Mouse (Mus musculus): ENCODE measurements around the gene Gm20532.

Gene Gm20532

DNA sequence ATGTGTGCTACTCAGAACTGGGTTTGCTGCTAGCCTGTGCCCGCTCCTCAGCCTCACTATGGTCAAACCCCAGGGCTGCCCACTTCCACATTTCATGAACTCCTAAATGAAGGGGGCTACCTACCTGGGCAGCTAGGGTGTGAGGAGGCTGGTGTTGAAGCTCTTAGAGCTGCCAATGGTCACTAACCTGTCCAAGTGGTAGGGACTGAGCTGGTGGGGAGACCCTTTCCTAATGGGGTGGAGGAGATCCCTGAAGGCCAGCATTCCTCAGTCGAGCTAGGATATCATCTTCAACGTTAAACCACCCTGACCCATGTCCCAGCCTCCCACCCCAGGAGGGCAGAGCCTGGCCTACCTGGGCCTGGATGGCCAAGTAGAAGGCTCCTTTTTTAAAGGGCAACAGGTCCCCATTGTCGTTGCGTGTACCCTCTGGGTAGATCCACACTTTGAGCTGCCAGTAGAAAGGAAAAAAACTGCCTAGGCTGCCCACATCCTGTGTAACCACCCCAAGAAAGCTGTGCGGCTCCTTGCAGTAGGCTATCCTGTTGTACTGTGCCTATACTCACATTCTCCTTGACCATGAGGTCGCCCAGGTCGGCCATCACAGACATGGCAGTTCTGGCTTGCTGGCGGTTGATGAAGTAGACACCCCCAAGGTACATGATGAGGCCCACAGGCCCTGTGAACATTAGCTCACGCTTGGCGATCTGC lies 9.4 kb downstream of the Gm20532 start:
- no peak for DNase-seq (ENCODE audit: low read depth, low spot score)

DNA sequence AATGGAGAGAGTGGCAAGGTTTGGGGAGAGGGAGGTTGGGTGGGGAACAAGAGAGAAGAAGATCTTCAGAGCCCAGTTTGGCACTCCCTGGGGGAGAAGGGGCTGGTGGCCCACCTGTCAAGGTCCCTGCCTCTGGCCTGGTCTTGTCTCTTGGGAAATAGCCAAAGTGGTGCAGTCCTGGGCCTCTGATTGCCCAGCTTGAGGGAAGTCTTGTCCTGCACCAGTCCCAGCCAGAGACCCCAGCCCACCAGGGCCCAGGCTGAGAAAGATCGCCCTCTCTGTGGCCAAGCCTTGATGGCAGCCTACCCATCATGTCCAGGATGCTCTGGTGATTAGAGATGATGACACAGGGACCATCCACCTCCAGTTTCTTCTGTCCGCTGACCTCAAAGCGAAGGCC lies 10.5 kb downstream of the Gm20532 start:
- no peak for DNase-seq (ENCODE audit: low read depth, low spot score)

DNA sequence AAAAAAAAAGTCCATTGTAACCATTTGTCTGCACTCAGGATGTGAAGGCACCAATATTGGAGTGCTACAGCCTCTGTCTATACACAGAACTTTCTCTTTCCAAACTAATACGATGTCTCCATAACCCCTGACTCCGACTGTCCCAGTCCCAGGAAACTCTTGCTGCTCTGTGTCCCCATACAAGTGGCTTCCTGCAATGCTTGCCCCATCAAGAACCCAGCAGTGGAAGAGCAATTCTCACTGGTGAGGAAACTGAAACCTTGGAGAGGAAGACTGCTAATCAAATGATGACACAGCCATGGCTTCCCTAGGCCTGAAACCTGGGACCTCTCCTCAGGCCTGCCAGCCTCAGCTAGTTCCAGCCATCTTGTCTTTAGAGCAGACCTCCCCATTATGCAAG lies 11.4 kb downstream of the Gm20532 start:
- DNase-seq (ENCODE audit: low read depth, low spot score), result no peak

DNA sequence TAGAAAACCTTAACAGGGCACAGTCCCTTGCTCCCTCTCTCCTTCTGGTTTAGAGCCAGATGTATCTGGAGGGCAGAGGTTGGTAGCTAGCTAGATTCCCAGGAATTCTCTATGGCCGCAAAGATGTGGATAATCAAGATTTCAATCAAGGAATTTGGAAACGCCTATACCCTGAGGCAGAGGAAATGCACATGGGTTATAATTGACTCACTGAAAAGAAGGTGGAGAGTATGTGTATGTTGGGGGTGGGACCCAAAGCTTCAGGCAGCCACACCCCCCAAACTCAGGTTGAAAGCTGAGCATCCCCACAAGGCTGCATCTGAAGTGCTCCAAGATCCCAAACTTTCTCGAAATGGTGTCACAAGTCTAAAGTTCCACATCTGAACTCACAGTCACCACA lies 12.0 kb downstream of the Gm20532 start:
- no peak for DNase-seq (ENCODE audit: low read depth, low spot score)

DNA sequence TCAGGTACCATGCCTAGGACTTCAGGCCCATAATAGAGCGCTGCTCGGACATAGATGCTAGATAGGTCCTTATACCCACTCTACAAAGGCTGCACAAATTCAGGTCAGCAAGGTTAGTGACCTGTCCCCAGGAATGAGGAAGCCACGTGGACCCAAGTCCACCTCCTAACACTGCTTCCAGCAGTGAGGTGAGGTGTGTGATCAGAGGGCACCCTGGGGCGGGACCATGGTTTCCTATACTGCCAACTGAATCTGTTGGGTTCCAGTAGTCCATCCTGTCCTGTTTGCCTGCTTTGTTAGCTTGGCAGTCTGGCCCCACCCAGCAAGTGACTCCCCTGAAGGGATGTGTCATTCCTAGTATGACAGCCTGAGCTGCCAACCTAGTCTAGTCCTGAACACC lies 13.5 kb downstream of the Gm20532 start:
- DNase-seq (ENCODE audit: low read depth, low spot score), result no peak

DNA sequence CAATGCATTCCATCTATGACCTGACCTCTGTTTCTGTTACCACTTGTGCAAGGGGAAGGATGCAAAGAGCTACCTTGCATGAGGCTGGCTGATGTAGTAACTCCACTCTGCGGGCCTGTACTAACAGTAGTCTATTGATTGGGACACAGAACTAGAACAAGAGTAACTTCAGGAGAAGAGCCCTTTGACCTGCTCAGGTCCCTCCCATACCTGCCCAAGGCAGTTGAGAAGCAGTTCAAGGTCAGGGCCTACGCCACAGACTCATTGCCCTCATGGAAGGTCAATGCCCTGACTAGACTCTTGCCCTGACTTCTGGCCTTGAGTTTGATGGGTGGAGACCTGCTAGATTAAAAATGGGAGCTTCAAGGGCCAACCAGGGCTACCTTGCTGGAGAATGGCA lies 14.2 kb downstream of the Gm20532 start:
- no peak for DNase-seq (ENCODE audit: low read depth, low spot score)

DNA sequence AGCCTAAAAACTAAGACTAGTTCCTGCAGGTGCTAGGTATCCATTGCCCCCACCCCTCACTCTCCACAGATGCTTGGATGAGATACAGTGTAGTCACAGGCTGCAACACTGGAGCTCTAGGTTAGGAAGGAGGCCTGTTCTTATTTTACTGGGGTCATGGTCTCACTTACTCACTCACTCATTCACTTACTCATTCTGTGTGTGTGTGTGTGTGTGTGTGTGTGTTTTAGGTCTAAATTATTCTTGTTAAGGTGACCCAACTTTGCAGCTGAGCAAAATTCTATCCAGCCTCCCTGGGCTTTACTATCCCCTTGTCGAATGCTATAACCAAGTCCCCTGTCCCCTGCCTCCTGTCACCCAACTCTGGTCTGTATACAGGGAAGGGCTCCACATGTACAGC lies 15.2 kb downstream of the Gm20532 start:
- no peak for DNase-seq (ENCODE audit: low read depth, low spot score)

DNA sequence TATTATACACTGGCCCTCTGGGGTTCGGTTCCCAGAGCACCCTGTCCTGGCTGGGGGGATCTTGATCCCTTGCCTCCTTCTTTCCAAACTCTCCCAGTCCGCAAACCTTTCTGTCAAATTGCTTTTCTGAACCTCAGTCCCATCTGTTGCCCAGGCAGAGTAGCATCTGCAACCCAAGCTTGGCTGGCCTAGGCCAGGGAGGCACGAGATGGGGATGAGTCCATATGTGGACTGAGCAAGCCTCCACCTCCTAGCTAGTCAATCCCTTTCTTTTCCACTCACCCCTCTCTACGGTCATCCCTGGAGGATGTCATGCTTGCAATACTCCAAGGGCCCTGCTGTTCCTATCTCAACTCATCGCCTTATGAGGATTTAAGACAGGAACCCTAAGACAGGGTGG lies 16.2 kb downstream of the Gm20532 start:
- DNase-seq (ENCODE audit: low read depth, low spot score), result no peak

DNA sequence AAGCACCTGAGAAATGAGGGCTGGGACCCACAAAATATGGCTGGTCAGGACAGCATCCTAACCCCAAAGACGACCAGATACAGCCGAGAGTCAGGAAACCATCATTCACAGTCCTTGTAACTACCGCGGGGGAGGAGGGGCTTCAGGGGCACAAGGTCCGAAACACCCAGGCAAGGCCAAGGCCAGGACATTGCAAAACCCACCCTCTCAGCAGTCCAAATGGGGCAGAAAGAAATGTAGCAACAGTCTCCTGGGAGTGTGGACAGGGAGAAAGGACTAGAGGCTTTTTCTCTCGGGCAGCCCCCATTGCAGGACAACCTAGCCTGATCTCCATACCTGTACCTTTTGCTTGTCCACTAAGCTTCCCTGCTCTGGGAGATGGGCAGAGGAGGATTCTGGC lies 16.7 kb downstream of the Gm20532 start:
- DNase-seq (ENCODE audit: low read depth, low spot score), result no peak

DNA sequence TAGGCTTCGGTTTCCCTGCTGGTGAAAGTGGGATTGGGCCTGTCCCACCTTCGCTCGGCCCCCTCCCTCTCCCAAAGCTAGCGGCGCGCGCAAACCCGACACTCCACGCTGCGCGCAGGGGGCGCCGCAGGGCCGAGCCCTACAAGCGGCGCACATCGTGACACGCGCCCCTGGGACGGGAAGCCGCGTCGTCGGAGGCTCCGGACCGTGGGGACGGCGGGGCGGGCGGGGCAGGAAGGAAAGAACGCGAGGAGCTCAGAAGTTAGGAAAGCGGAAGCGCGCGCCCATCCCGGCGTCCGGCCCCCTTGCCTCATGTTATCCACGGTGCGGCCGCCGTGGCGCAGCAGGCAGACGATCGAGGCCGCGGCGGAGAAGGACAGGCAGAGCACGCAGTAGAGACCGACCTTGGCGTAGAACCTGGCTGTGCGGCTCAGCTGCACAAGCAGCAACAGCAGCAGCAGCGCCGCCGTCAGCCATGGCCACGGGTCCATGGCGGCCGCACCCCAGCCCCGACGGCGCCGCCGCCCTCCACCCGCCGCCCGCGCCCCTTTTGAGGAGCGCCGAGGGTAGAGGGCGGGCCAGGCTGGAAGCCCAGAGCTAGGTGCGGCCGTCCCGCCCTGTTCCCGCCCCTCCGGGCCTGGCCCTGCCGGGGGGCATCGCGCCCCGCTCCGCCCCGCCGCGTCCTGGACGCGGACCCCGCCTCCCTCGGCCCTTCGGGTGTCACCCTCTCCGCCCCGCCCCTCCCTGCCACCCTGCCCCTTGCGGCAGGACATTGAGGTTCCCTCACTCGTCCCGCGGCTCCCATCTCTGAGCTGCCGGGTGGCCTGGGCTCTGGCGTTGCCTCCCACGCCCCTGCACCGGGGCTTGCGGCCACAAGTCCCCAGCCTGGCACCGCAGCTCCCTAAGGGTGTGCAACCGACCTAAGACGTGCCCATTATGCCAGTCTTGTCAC lies 17.6 kb downstream of the Gm20532 start, which contains the start of gene Agpat2:
Gene Agpat2, minus strand, starts transcription at position 698 of the 952 bp plus-strand sequence.
- peak; percentile 63 for DNase-seq (ENCODE audit: low read depth, low spot score)

DNA sequence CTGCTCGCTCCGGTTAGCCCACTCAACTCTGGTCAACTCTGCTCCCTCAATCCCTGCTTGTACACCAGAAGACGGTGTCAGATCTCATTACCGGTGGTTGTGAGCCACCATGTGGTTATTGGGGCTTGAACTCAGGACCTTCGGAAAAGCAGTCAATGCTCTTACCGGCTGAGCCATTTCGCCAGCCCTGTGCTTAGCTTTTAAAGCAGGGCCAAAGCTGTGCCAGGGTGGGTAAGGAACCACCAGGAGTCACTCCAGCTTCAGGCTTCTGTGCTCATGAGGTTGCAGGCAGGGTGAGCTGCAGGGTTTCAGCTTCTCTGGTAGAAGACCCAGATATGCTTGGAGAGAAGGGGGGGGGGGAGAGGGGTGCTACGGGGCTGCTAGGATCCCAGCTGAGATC lies 18.9 kb downstream of the Gm20532 start:
- DNase-seq (ENCODE audit: low read depth, low spot score), result no peak

DNA sequence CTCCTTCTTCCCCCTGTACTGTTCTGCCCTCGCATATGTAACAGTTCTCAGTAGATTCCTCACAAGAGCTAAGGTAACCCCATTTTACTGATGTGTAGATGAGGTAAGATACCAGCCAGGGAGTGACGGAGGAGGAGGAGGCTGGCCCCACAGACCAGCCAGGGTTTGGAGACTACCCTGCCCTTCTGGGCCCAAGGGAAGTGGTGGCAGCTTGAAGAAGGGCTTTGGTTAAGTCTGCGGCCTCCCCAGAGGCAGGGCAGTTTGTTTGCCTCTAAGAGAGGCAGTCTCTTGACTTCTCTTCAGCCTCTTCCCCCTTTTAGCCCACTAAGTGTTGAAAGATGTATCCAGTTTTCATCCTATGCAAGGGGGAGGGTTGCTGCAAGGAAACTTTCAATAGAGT lies 20.1 kb downstream of the Gm20532 start:
- no peak for DNase-seq (ENCODE audit: low read depth, low spot score)

DNA sequence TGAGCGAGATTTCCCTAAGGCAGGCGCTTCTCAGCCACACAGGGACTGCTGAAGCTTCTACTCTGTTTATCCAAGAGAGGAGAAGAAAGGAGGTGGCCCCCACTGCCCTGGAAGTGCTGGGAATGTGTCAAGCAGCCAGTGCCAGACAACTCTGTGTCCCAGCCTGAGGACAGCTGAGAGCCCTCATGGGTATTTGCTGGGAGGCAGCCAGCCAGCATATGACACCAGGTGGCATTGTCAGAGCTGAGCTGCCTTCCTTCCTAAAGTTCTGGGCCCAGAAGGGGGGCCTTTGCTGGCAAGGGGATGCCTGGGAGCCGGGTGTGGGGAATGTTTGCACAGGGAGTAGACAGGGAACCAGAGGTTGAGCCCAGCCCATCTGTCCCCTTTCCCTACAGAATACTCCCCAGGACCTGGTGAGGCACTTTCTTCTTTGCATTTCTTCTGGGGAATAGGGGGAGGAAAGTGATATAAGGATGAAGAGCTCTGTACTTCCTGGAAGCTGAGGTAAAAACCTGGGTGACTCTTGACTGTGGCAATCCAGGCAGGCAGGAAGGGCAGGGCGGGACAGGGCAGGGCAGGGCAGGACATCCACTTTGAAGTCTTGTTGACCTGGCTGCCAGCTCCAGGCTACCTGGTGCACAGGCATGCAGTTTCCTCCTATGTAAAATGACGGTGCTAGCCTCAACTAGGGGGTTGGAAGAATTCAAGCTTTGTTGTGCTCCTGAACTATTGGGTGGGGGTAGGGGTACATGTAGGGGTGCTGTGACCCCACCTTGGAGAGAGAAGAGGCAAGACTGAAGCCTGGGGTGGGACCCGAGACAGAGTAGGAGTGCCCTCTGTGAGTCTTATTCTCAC lies 20.8 kb downstream of the Gm20532 start:
- DNase-seq (ENCODE audit: low read depth, low spot score), result no peak

DNA sequence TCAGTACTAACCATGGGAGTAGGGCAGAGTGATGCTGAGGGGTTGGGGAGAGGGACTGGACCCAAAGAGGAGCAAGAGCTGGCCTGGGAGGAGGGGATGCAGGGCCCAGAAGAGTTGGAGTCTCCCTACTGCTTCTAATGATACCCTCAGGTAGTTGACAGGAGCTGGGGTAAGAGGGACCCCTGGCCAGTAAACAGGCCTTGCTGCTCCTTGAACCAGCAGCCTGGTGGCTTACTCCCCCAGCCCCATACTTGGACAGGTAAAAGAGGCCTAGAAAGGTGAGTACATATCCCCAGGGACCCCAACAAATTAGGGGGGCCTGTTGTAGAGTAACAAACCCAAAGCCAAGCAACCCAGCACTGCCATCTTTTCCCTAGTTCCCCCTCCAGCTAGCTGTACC lies 22.3 kb downstream of the Gm20532 start:
- no peak for DNase-seq (ENCODE audit: low read depth, low spot score)

DNA sequence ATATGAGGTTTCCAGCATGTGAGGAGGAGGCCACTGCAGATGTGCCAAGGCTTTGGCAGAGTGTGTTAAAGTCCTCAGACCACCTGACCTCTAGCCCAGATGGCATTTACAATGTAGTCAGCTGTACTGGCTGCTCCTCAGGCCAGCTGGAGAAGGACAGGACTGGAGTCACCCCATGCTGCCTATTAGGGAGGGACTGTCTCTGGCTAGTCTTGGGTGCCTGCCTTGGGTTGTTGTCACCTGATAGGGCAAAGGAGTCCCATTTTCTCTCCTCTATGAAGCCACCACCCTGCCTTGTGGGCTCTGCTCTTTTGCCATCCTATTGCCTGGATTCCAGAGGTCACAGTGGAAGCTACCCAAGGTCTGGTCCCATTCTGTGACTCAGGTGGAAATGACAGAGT lies 22.8 kb downstream of the Gm20532 start:
- no peak for DNase-seq (ENCODE audit: low read depth, low spot score)

DNA sequence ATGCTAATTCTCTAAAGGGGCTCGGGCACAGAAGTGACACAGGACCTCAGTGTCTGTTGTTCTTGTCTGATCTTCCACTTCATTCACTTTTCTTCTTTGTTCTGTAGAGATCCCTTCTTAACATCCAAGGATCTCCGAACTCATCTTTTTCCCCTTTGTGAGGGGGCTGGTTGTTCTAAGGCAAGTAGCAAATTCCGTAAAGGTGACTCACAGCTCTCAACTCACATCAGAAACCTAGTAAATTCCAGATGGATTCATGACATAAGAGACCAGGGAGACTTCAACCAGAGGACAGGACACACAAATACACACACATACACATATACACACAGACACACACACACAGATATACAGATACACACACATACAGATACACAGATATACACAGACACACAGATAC lies 24.1 kb downstream of the Gm20532 start:
- no peak for DNase-seq (ENCODE audit: low read depth, low spot score)

DNA sequence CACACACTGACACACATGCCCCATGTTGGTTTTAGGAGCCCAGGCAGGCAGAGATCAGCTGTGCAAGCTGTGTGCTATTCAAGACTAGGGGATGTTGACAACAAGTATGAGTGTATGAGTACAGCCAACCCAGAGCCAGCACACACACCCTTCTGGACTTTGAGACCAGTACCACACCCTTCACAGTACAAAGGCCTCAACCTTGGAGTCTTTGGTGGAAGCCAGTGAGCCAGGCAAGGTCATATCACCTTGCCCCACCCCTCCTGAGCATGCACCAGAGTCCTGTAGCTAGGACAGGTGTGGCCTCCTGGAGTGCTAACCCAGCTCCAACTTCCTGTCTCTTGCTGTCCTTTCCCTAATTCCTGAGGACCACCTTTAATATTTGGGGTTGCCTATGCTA lies 24.6 kb downstream of the Gm20532 start:
- DNase-seq (ENCODE audit: low read depth, low spot score), result no peak

DNA sequence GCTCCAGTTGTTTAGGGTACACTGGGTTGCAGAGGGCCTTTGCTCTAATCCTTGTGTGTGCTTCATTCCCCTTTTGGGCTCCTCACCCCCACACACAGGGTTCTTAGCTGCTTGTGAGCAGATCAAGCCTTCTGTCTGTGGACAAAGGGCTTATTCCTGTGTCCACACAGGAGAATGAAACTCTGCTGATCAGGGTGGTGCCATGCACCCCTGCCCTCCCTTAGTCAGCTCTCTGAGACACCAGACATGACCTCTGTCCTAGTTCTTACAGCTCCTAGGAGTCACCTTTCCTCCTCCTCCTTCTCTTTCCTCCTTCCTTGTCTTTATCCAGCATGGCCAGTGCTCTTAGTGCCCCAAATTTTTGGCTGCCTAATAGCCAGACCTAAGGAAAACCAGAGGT lies 25.5 kb downstream of the Gm20532 start:
- DNase-seq (ENCODE audit: low read depth, low spot score), result no peak

DNA sequence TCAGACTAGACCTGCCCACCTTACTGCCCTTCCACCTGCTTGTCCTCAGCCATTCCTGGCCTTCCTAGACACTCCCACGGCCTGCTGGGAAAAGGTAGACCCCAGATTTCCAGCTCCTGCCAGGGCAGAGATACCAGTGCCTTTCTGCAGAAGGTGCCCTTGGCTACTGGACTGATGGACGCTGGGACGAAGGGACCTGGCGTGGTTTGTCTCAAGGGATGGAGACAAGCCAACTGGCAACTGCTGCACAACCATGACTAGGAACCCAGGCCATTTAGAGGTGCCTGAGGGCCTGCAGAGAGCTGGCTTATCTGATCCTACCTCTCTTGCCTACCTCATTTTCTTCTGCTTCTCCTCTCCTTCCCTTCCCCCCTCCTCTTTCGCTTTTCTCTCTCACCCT lies 28.5 kb downstream of the Gm20532 start:
- DNase-seq (ENCODE audit: low read depth, low spot score), result no peak

DNA sequence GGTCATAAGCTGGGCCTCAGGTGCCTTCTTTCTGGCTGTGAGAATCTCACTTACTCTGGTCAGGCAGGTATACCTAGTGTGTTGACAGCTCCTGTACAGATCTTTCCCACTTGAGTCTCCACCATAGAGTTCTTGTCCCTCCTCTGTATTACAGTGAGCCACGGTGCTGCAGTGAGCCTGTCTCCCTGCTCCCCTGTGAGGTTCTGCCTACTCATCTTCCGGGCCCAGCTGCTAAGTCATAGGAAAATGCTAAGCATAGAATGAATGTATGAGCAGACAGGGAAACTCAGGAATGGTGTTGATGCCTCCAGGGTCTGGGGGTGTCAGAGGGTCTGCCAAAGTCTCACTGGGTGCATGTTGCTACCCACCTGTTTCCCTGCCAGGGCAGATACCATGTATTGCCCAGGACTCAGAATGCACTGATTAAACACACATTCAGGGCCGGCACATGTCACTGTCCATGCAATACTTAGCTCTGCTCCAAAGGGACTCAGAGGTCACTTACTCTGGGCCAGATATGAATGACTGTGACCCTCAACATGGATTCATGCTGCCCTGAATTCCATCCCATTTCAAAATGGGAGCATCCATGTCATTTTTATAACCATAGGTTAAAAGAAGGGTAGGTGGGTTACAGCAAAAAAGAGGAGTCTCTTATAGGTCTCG lies 29.2 kb downstream of the Gm20532 start:
- no peak for DNase-seq (ENCODE audit: low read depth, low spot score)

DNA sequence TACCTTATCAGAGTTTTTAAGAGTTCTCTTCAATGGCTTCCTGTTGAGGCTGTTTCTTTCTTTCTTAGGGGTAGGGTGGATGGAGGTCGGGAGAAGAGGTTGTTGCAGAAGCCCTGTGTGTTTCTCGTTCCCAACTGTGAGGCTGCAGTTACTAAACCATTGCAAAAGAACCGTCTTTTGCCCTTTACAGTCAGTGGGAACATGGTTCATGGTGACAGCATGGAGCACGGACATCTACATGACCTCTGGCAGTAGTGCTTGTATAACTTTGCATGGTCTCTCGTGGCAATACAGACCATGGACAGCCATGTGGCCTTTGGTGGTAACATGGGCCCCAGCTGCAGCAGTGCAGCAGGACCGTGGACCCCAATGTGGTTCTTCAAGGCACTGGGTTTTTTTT lies 30.9 kb downstream of the Gm20532 start:
- no peak for DNase-seq (ENCODE audit: low read depth, low spot score)

DNA sequence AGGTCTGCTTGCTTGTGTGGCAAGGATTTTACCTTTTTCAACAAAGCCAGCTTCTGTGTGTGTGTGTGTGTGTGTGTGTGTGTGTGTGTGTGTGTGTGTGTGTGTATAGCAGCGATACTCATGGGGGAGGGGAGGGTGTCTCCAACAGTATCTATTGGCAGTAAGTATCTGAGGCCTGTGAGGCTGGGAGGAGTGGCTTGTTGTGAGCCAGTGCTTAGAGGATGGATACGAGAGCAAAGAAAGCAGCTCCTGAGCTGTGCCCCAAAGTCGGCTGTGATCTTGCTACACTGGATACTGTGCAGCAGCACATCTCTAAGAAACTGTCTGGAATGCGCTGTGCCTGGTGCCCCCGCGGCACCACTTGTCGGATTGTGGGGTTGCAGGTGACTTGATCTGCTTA lies 31.5 kb downstream of the Gm20532 start:
- DNase-seq (ENCODE audit: low read depth, low spot score), result no peak
